Mouse (Mus musculus) midbrain, embryonic 14.5 days (tissue): ENCODE data around the gene Mapk13. TPM values are rescaled to one million over a fixed set of nuclear protein-coding genes. Genes with fewer than 3 reads are reported as not detected.

ENCODE experiments used
- ATAC-seq: fragments of 200-750 bp; cut with Nextera tagmentation; 2 replicates; pipeline ENCODE4 v1.8.0; 2017; ENCODE audit warnings: moderate number of reproducible peaks, moderate library complexity; ENCODE audit not compliant: low FRiP score, low TSS enrichment
- DNase-seq: peaks from one replicate; pipeline ENCODE4 v3.0.0-alpha.2; 2015
- H3K27ac ChIP-seq: fragments of 300-500 bp; sonication (generic); replicated peaks from 2 replicates; pipeline ENCODE4 v1.5.1; 2014; ENCODE audit warnings: mild to moderate bottlenecking, low read depth, low read length, moderate library complexity
- H3K27me3 ChIP-seq: fragments of 300-500 bp; sonication (generic); 2 replicates; pipeline ENCODE4 v1.6.1; 2014; ENCODE audit warnings: low read length, control low read depth, mixed read lengths; ENCODE audit not compliant: control insufficient read depth, insufficient read depth
- H3K36me3 ChIP-seq: fragments of 300-500 bp; sonication (generic); 2 replicates; pipeline ENCODE4 v1.6.1; 2014; ENCODE audit warnings: low read length, control low read depth; ENCODE audit not compliant: control insufficient read depth, insufficient read depth
- H3K4me1 ChIP-seq: fragments of 300-500 bp; sonication (generic); 2 replicates; pipeline ENCODE4 v1.6.1; 2014; ENCODE audit warnings: mild to moderate bottlenecking, antibody characterized with exemption, low read length, control low read depth; ENCODE audit not compliant: control insufficient read depth, insufficient read depth
- H3K4me2 ChIP-seq: fragments of 300-500 bp; sonication (generic); 2 replicates; pipeline ENCODE4 v1.6.1; 2014; ENCODE audit warnings: mild to moderate bottlenecking, low read length, moderate library complexity
- H3K4me3 ChIP-seq: fragments of 300-500 bp; sonication (generic); replicated peaks from 2 replicates; pipeline ENCODE4 v1.5.1; 2014; ENCODE audit warnings: low read depth, low read length
- H3K9ac ChIP-seq: fragments of 300-500 bp; sonication (generic); replicated peaks from 2 replicates; pipeline ENCODE4 v1.6.1; 2014; ENCODE audit warnings: mild to moderate bottlenecking, low read length, moderate library complexity
- H3K9me3 ChIP-seq: fragments of 300-500 bp; sonication (generic); 2 replicates; pipeline ENCODE4 v1.6.1; 2016; ENCODE audit warnings: low read length, control low read depth, mixed read lengths; ENCODE audit not compliant: control insufficient read depth
- WGBS: fragments of 180-500 bp; shearing (Covaris S2); extraction: QIAGEN DNeasy Blood & Tissue Kit; methylation state at CpG from one replicate; pipeline ENCODE4 v1.1.7; 2014; 5-methylcytosine and 5-hydroxymethylcytosine counted together
- polyA plus RNA-seq: library from polyadenylated mRNA; unstranded; fragments of >200 nt; fragmentation: Nextera tagmentation; extraction: Ambion mirVana; gene quantifications from 2 replicates; pipeline ENCODE4 v1.2.1, GENCODE M21; 2014

Mapk13 gene
- polyA plus RNA-seq, 1 experiment from 2014 or later = 0.61 TPM

GRCm38 (mm10) chr17:28827665-28828231, 58.7 kb downstream of the Mapk13 start:
- Histone ChIP-seq H3K4me3 (no peak overlapping the region), H3K36me3 (peaks cover 92% of the 10 kb centered on the region), H3K27ac (no peak overlapping the region), H3K4me1 (no peaks in the 10 kb centered on the region), H3K4me2 (no peak overlapping the region), H3K9ac (no peak overlapping the region), H3K27me3 (no peaks in the 10 kb centered on the region), H3K9me3 (no peaks in the 10 kb centered on the region)
- WGBS = 96% methylated on average over 8 of the region's 8 CpGs
- no peak for ATAC-seq
- DNase-seq = no peak

GRCm38 (mm10) chr17:28829120-28829519, 60.0 kb downstream of the Mapk13 start:
- no peaks in the 10 kb centered on the region for H3K4me1 ChIP-seq
- WGBS = 86% methylated on average over 14 of the region's 14 CpGs
- no peaks in the 10 kb centered on the region for H3K9me3 ChIP-seq
- no peak for ATAC-seq
- H3K4me3 ChIP-seq = no peak overlapping the region
- H3K36me3 ChIP-seq = peaks cover 87% of the 10 kb centered on the region
- H3K9ac ChIP-seq = no peak overlapping the region
- H3K27ac ChIP-seq = no peak overlapping the region
- no peak for DNase-seq
- no peaks in the 10 kb centered on the region for H3K27me3 ChIP-seq
- H3K4me2 ChIP-seq = no peak overlapping the region

Other genes with a start within 250 kb of the Mapk13 start
- not detected in 2 replicates for gene Armc12, start 238.5 kb upstream of the Mapk13 start, polyA plus RNA-seq
- not detected in 2 replicates for gene Clpsl2, start 219.9 kb upstream of the Mapk13 start, polyA plus RNA-seq
- not detected in 2 replicates for gene Clps, start 208.5 kb upstream of the Mapk13 start, polyA plus RNA-seq
- gene Lhfpl5, start 193.7 kb upstream of the Mapk13 start, polyA plus RNA-seq = 7.1 and 11.0 TPM in 2 replicates
- 101 and 125 TPM in 2 replicates for gene Srpk1, start 146.6 kb upstream of the Mapk13 start, polyA plus RNA-seq
- gene Slc26a8, start 79.1 kb upstream of the Mapk13 start, polyA plus RNA-seq = 1.4 and 1.8 TPM in 2 replicates
- gene Mapk14, start 78.0 kb upstream of the Mapk13 start, polyA plus RNA-seq = 26.8 and 32.7 TPM in 2 replicates
- gene AC170998.1, start 43.2 kb upstream of the Mapk13 start, polyA plus RNA-seq = 2.1 TPM in 2 replicates
- gene Brpf3, start 31.8 kb downstream of the Mapk13 start, polyA plus RNA-seq = 4.7 and 8.2 TPM in 2 replicates
- 0.04 TPM in 1 of 2 replicates, not detected in the other for gene Pnpla1, start 89.1 kb downstream of the Mapk13 start, polyA plus RNA-seq
- 1.0 and 1.2 TPM in 2 replicates for gene 4930539E08Rik, start 146.0 kb downstream of the Mapk13 start, polyA plus RNA-seq
- gene Pxt1, start 174.5 kb downstream of the Mapk13 start, polyA plus RNA-seq = not detected in 2 replicates
- gene Kctd20, start 182.7 kb downstream of the Mapk13 start, polyA plus RNA-seq = 61.1 and 93.6 TPM in 2 replicates
- gene Stk38, start 238.7 kb downstream of the Mapk13 start, polyA plus RNA-seq = 74.8 and 102 TPM in 2 replicates